ENCODE assay signal across 8 mouse cellular contexts in genomic region chrX:138170146-138170545, GRCm38 (mm10). TPM values are rescaled to one million over a fixed set of nuclear protein-coding genes. Genes with fewer than 3 reads are reported as not detected.
A peak's percentile ranks its signal among the peaks of the same experiment; 100 is the strongest.
DNase-seq lines count a peak whose midpoint lies in the region.

No protein-coding gene starts in this region.

- intact Hi-C loops in left cerebral cortex, postnatal 25 days (cut with DNase I), result loop anchor here (5.0 to 10.0 kb wide), 2 partner anchors 505 to 598 kb away; partner anchors contain the start of gene Il1rapl2

- DNase-seq in cerebellum, postnatal 14 days, result peak; percentile 7 to 24
- no peak for DNase-seq in cerebellum, postnatal 36 days
- peak; percentile 2 for DNase-seq in left cerebral cortex, adult 11 months (ENCODE audit: low spot score)
- DNase-seq in left cerebral cortex, adult 8-10 months (ENCODE audit: low spot score in 2 of 2), result no peak
- peak; percentile 6 for DNase-seq in MN1 (ENCODE audit: low spot score)
- peak; percentile 13 to 29 for DNase-seq in left cerebral cortex, postnatal 25 days (ENCODE audit: low spot score in 2 of 2)
- DNase-seq in frontal cortex, postnatal 10 days (ENCODE audit: low spot score in 2 of 2), result no peak
- no peak for DNase-seq in adrenal gland, postnatal 14 days

RNA-seq across cellular contexts. Expression of gene Tex13a, which starts 39.2 kb away (rescaled TPM):
- total RNA-seq in left cerebral cortex, adult 8-10 months (2022), result not detected
- not detected for total RNA-seq in left cerebral cortex, postnatal 25 days (2021)
- not detected in 2 replicates for total RNA-seq in adrenal gland, postnatal 14 days (2021)

Comparison
In these comparisons a context has a peak if more than half of its experiments do, and no peak if none do; other contexts are left out.
1. DNase-seq: peak in cerebellum, postnatal 14 days (2 of 2), left cerebral cortex, adult 11 months (single experiment), MN1 (single experiment) and left cerebral cortex, postnatal 25 days (2 of 2); none in cerebellum, postnatal 36 days (0 of 2), left cerebral cortex, adult 8-10 months (0 of 2), frontal cortex, postnatal 10 days (0 of 2) and adrenal gland, postnatal 14 days (single experiment).